Mouse (Mus musculus) embryo, embryonic 11.5 days (tissue): ENCODE measurements at regions not wholly inside any gene's neighbourhood (a gene's known extent, or its start where the extent isn't known, plus 50 kb on each side); places are given as distances from the start of the nearest gene placed in this dataset.
A peak's percentile ranks its signal among the peaks of the same experiment; 100 is the strongest.

Experiments
- DNase-seq: peaks from one replicate; pipeline ENCODE4 v3.0.0-alpha.2; 2012; ENCODE audit warnings: low read depth, low spot score

- DNase-seq: no peak
Measured at GRCm38 (mm10) chr3:102574320-102574719, 104.6 kb downstream of the Ngf start.

- DNase-seq: no peak
Measured at GRCm38 (mm10) chr3:102576896-102577295, 107.2 kb downstream of the Ngf start.

GRCm38 (mm10) chr3:102581830-102582229, 112.1 kb downstream of the Ngf start:
- DNase-seq: no peak

- no peak for DNase-seq
Measured at GRCm38 (mm10) chr3:102585136-102585535, 115.4 kb downstream of the Ngf start.

GRCm38 (mm10) chr3:102586221-102586620, 116.5 kb downstream of the Ngf start:
- DNase-seq: no peak

GRCm38 (mm10) chr3:102592041-102592440, 122.3 kb downstream of the Ngf start:
- DNase-seq: no peak

- peak; percentile 23 for DNase-seq
Measured at GRCm38 (mm10) chr3:102596944-102597551, 127.3 kb downstream of the Ngf start.

GRCm38 (mm10) chr3:102599061-102599460, 129.3 kb downstream of the Ngf start:
- no peak for DNase-seq

- no peak for DNase-seq
Measured at GRCm38 (mm10) chr3:102602766-102603165, 131.6 kb upstream of the Tspan2 start.

GRCm38 (mm10) chr3:102605284-102605683, 129.0 kb upstream of the Tspan2 start:
- no peak for DNase-seq

GRCm38 (mm10) chr3:102610970-102611369, 123.4 kb upstream of the Tspan2 start:
- DNase-seq: no peak

- no peak for DNase-seq
Measured at GRCm38 (mm10) chr3:102611398-102612366, 122.6 kb upstream of the Tspan2 start.

GRCm38 (mm10) chr3:102619666-102620377, 114.5 kb upstream of the Tspan2 start:
- no peak for DNase-seq

- no peak for DNase-seq
Measured at GRCm38 (mm10) chr3:102636076-102636475, 98.3 kb upstream of the Tspan2 start.

- no peak for DNase-seq
Measured at GRCm38 (mm10) chr3:102636674-102637073, 97.7 kb upstream of the Tspan2 start.

- DNase-seq: no peak
Measured at GRCm38 (mm10) chr3:102644276-102644940, 89.9 kb upstream of the Tspan2 start.

GRCm38 (mm10) chr3:102648450-102648849, 85.9 kb upstream of the Tspan2 start:
- DNase-seq: no peak

- no peak for DNase-seq
Measured at GRCm38 (mm10) chr3:102654962-102655361, 79.4 kb upstream of the Tspan2 start.

GRCm38 (mm10) chr3:102657116-102657515, 77.2 kb upstream of the Tspan2 start:
- DNase-seq: peak; percentile 37

GRCm38 (mm10) chr3:102657531-102658060, 76.7 kb upstream of the Tspan2 start:
- DNase-seq: no peak

GRCm38 (mm10) chr3:102659352-102659751, 75.0 kb upstream of the Tspan2 start:
- no peak for DNase-seq
